Mouse (Mus musculus) CH12.LX (cell line): ENCODE results near the gene Gm49387. TPM values are rescaled to one million over a fixed set of nuclear protein-coding genes. Genes with fewer than 3 reads are reported as not detected.

Experiments
- DNase-seq: peaks from one replicate; pipeline ENCODE4 v3.0.0-alpha.2; 2013; ENCODE audit errors: extremely low read depth
- H3K27ac ChIP-seq: 2 replicates; pipeline ENCODE4 v1.5.1; 2012; ENCODE audit warnings: low read depth, mild to moderate bottlenecking, control low read depth, moderate library complexity; ENCODE audit not compliant: insufficient read depth
- H3K27me3 ChIP-seq: replicated peaks from 2 replicates; pipeline ENCODE3; 2012; ENCODE audit warnings: inconsistent platforms
- H3K36me3 ChIP-seq, 2 experiments: replicated peaks in 1 of 2; 2 replicates each; pipeline versions ENCODE3 to v1.6.1; 2012; ENCODE audit warnings: inconsistent platforms in 1 of 2, low read length in 1 of 2, mild to moderate bottlenecking in 1 of 2, mixed read lengths in 1 of 2, moderate library complexity in 1 of 2; ENCODE audit not compliant: control insufficient read depth in 1 of 2, insufficient read depth in 1 of 2
- H3K4me1 ChIP-seq, 2 experiments: 2 replicates each; pipeline ENCODE4 v1.6.1; 2012; ENCODE audit warnings: inconsistent platforms in 1 of 2, moderate library complexity in 1 of 2; ENCODE audit not compliant: insufficient read depth in 2 of 2, control insufficient read depth in 1 of 2
- H3K4me2 ChIP-seq: 2 replicates; pipeline ENCODE4 v1.6.1; 2012; ENCODE audit warnings: low read depth, mild to moderate bottlenecking, control low read depth; ENCODE audit not compliant: poor library complexity, insufficient read depth, severe bottlenecking
- H3K4me3 ChIP-seq, 3 experiments: fragments of 150-350 bp in 1 of 3; sonication (generic) in 1 of 3; replicated peaks in 1 of 3; 2 replicates each; pipeline versions ENCODE3 to v1.5.1; 2011 to 2012; ENCODE audit warnings: low read depth in 2 of 3, low read length in 2 of 3, mild to moderate bottlenecking in 2 of 3, moderate library complexity in 2 of 3, control low read depth in 1 of 3, improper control_type of control experiment in 1 of 3, inconsistent platforms in 1 of 3, mixed read lengths in 1 of 3; ENCODE audit not compliant: poor library complexity in 1 of 3
- H3K79me2 ChIP-seq: replicated peaks from 2 replicates; pipeline ENCODE4 v1.6.1; 2012; ENCODE audit warnings: mild to moderate bottlenecking, moderate library complexity; ENCODE audit not compliant: control insufficient read depth, poor library complexity, insufficient read depth, severe bottlenecking; ENCODE audit errors: extremely low read depth
- H3K9ac ChIP-seq: 2 replicates; pipeline ENCODE4 v1.6.1; 2012; ENCODE audit warnings: low read depth, mild to moderate bottlenecking, control low read depth, moderate library complexity; ENCODE audit not compliant: insufficient read depth
- H3K9me3 ChIP-seq: replicated peaks from 2 replicates; pipeline ENCODE3; 2012; ENCODE audit warnings: low read length, inconsistent platforms, mixed read lengths
- BHLHE40 ChIP-seq: IDR thresholded peaks from 2 replicates; pipeline ENCODE4 v1.6.1; 2011; ENCODE audit warnings: mild to moderate bottlenecking, low read depth, low read length, improper control_type of control experiment
- CHD2 ChIP-seq: IDR thresholded peaks from 2 replicates; pipeline ENCODE4 v1.6.1; 2011; ENCODE audit warnings: low read length, improper control_type of control experiment
- CTCF ChIP-seq, 2 experiments: IDR thresholded peaks in 1 of 2; conservative IDR thresholded peaks in 1 of 2; 2 replicates each; pipeline ENCODE4 v1.5.1; 2011 to 2012; ENCODE audit warnings: low read depth in 2 of 2, low read length in 2 of 2, improper control_type of control experiment in 1 of 2, inconsistent platforms in 1 of 2, mild to moderate bottlenecking in 1 of 2, moderate library complexity in 1 of 2
- EP300 ChIP-seq: IDR thresholded peaks from 2 replicates; pipeline ENCODE4 v1.6.1; 2011; ENCODE audit warnings: low read length, improper control_type of control experiment
- ETS1 ChIP-seq: conservative IDR thresholded peaks from 2 replicates; pipeline ENCODE4 v1.6.1; 2012; ENCODE audit warnings: low read depth, mild to moderate bottlenecking, inconsistent platforms, low read length, improper control_type of control experiment, moderate library complexity
- IRF4 ChIP-seq: IDR thresholded peaks from 2 replicates; pipeline ENCODE4 v1.6.1; 2014; ENCODE audit warnings: low read depth, mild to moderate bottlenecking, inconsistent platforms, low read length, improper control_type of control experiment
- MAX ChIP-seq: IDR thresholded peaks from 2 replicates; pipeline ENCODE4 v1.6.1; 2011; ENCODE audit warnings: low read length, improper control_type of control experiment
- MEF2A ChIP-seq: IDR thresholded peaks from 2 replicates; pipeline ENCODE4 v1.6.1; 2014; ENCODE audit warnings: low read depth, mild to moderate bottlenecking, inconsistent platforms, low read length, improper control_type of control experiment, borderline replicate concordance
- MYC ChIP-seq: IDR thresholded peaks from 2 replicates; pipeline ENCODE4 v1.6.1; 2011; ENCODE audit warnings: low read depth, mild to moderate bottlenecking, improper control_type of control experiment, low read length
- NRF1 ChIP-seq: IDR thresholded peaks from 2 replicates; pipeline ENCODE4 v1.6.1; 2014; ENCODE audit warnings: low read depth, mild to moderate bottlenecking, inconsistent platforms, low read length, improper control_type of control experiment, moderate library complexity
- POLR2A ChIP-seq: IDR thresholded peaks from 2 replicates; pipeline ENCODE4 v1.6.1; 2011; ENCODE audit warnings: low read depth, mild to moderate bottlenecking, improper control_type of control experiment, low read length
- POLR2AphosphoS2 ChIP-seq: IDR thresholded peaks from 2 replicates; pipeline ENCODE4 v1.6.1; 2011; ENCODE audit warnings: low read depth, low read length, improper control_type of control experiment
- RAD21 ChIP-seq: IDR thresholded peaks from 2 replicates; pipeline ENCODE4 v1.6.1; 2011; ENCODE audit warnings: low read depth, mild to moderate bottlenecking, low read length, improper control_type of control experiment, moderate library complexity
- RCOR1 ChIP-seq: conservative IDR thresholded peaks from 2 replicates; pipeline ENCODE4 v1.6.1; 2012; ENCODE audit warnings: low read depth, mild to moderate bottlenecking, inconsistent platforms, low read length, improper control_type of control experiment
- SIN3A ChIP-seq: IDR thresholded peaks from 2 replicates; pipeline ENCODE4 v1.6.1; 2012; ENCODE audit warnings: low read length, improper control_type of control experiment, inconsistent platforms
- SMC3 ChIP-seq: IDR thresholded peaks from 2 replicates; pipeline ENCODE4 v1.6.1; 2011; ENCODE audit warnings: low read depth, low read length, improper control_type of control experiment
- TCF12 ChIP-seq: IDR thresholded peaks from 2 replicates; pipeline ENCODE4 v1.6.1; 2014; ENCODE audit warnings: low read depth, mild to moderate bottlenecking, inconsistent platforms, low read length, improper control_type of control experiment
- USF1 ChIP-seq: IDR thresholded peaks from 2 replicates; pipeline ENCODE4 v1.6.1; 2014; ENCODE audit warnings: low read depth, mild to moderate bottlenecking, inconsistent platforms, low read length, improper control_type of control experiment
- USF2 ChIP-seq: conservative IDR thresholded peaks from 2 replicates; pipeline ENCODE4 v1.6.1; 2011; ENCODE audit warnings: low read depth, low read length, improper control_type of control experiment
- ZC3H11A ChIP-seq: IDR thresholded peaks from 2 replicates; pipeline ENCODE4 v1.6.1; 2012; ENCODE audit warnings: low read depth, mild to moderate bottlenecking, inconsistent platforms, low read length, improper control_type of control experiment
- dilution Hi-C: fragments of 300-500 bp; cut with MboI; formaldehyde crosslinking; loops from 2 replicates; pipeline ENCODE4 v1.14.3; 2020; ENCODE audit warnings: low sequenced_read_pairs; ENCODE audit not compliant: extremely low pct_unique_long_range_greater_than_20kb, extremely low pct_ligation_motif_present
- in situ Hi-C: fragments of 300-500 bp; cut with MboI; formaldehyde crosslinking; loops from 3 replicates; pipeline ENCODE4 v1.14.3; 2019; ENCODE audit warnings: low sequenced_read_pairs, low pct_ligation_motif_present, low pct_unique_long_range_greater_than_20kb, mixed read lengths
- polyA plus RNA-seq: library from polyadenylated mRNA; unstranded; fragments of >175 nt; gene quantifications from 2 replicates; pipeline ENCODE4 v1.2.1, GENCODE M21; 2012; ENCODE audit warnings: low read depth; ENCODE audit not compliant: insufficient read length
- total RNA-seq, 2 experiments: library from RNA; depleted of rRNA; stranded (reverse); fragments of 300-350 nt in 1 of 2; fragments of >200 nt in 1 of 2; gene quantifications; 2 replicates each; pipeline ENCODE4 v1.2.3; 2012 to 2014

Gm49387 gene
- total and polyA plus RNA-seq, 3 experiments = 0.71 TPM; not detected in 2

- dilution Hi-C loops (no loop called here), in situ Hi-C loops (no loop called here)
- H3K4me2 ChIP-seq = no peak overlapping the region
- H3K9me3 ChIP-seq = no peaks in the 10 kb centered on the region
- peak; percentile 73 for DNase-seq
- peak; percentile 24; the same call in 1 of the 2 replicates for TF ChIP-seq USF2
- peak; percentile 82 for TF ChIP-seq IRF4
- peak; percentile 81 for TF ChIP-seq EP300
- TF ChIP-seq TCF12 = peak; percentile 78
- peak; percentile 93 for TF ChIP-seq MEF2A
- peak; percentile 73; the same call in 1 of the 2 replicates for TF ChIP-seq CHD2
- peak; percentile 31; the same call in 1 of the 2 replicates for TF ChIP-seq SIN3A
- TF ChIP-seq BHLHE40 = peak; percentile 33
- 0 out of 2 replicates have a peak, but pooled peaks have one; percentile 1 for TF ChIP-seq SMC3
- peak; percentile 90 for TF ChIP-seq MAX
- TF ChIP-seq POLR2AphosphoS2 = no peak
- TF ChIP-seq RCOR1 = 0 out of 2 replicates have a peak, but pooled peaks have one; percentile 21
- TF ChIP-seq USF1 = no peak
- TF ChIP-seq POLR2A = no peak; the same call in 1 of the 2 replicates
- TF ChIP-seq MYC = no peak; the same call in none of the 2 replicates
- no peak for TF ChIP-seq RAD21
- no peak for TF ChIP-seq NRF1
- TF ChIP-seq ETS1 = peak; percentile 77; the same call in 1 of the 2 replicates
- H3K27me3 ChIP-seq = no peaks in the 10 kb centered on the region
- H3K36me3 ChIP-seq = no peaks in the 10 kb centered on the region
- no peak overlapping the region for H3K27ac ChIP-seq
- H3K79me2 ChIP-seq = no peaks in the 10 kb centered on the region
- peaks cover 16 to 26% of the 10 kb centered on the region in 2 experiments for H3K4me1 ChIP-seq
- no peak overlapping the region for H3K4me3 ChIP-seq
- H3K9ac ChIP-seq = no peak overlapping the region
Measured at GRCm38 (mm10) chr14:31555963-31556434, 84.7 kb downstream of the Gm49387 start.

GRCm38 (mm10) chr14:31555021-31555420 is 85.7 kb downstream of the Gm49387 start:
- no peak for DNase-seq
- H3K79me2 ChIP-seq = no peaks in the 10 kb centered on the region

More at GRCm38 (mm10) chr14:31555021-31555420, 85.7 kb downstream of the Gm49387 start:
- H3K27me3 ChIP-seq = no peaks in the 10 kb centered on the region
- H3K9ac ChIP-seq = no peak overlapping the region
- peaks cover 16 to 26% of the 10 kb centered on the region in 2 experiments for H3K4me1 ChIP-seq
- H3K9me3 ChIP-seq = no peaks in the 10 kb centered on the region
- TF ChIP-seq CTCF (conservative IDR thresholded peaks at IDR 0.05 in 1 of 2, IDR thresholded peaks at IDR 0.05 in 1 of 2; ENCODE audit: low read depth in 2 of 2, low read length in 2 of 2) = peak in 1 of 2 experiments; percentile 11; a peak in 1 of 4 replicates
- TF ChIP-seq ZC3H11A = no peak
- H3K4me2 ChIP-seq = no peak overlapping the region
- H3K27ac ChIP-seq = no peak overlapping the region
- H3K36me3 ChIP-seq = no peaks in the 10 kb centered on the region
- dilution Hi-C loops (no loop called here), in situ Hi-C loops (no loop called here)
- H3K4me3 ChIP-seq = no peak overlapping the region
